Mouse (Mus musculus) midbrain, embryonic 12.5 days (tissue): ENCODE measurements around the gene Hccs. TPM values are rescaled to one million over a fixed set of nuclear protein-coding genes. Genes with fewer than 3 reads are reported as not detected.
"Not testable (repeated sequence)": the region's sequence is repeated elsewhere in the genome, so short reads cannot be mapped to it uniquely, and the experiment has no call there.

Source experiments
- ATAC-seq: fragments of 200-750 bp; cut with Nextera tagmentation; 2 replicates; pipeline ENCODE4 v1.8.0; 2017; ENCODE audit warnings: low read depth, moderate TSS enrichment, moderate library complexity; ENCODE audit not compliant: low FRiP score
- H3K27ac ChIP-seq: fragments of 300-500 bp; sonication (generic); replicated peaks from 2 replicates; pipeline ENCODE4 v1.5.1; 2016; ENCODE audit warnings: mild to moderate bottlenecking
- H3K27me3 ChIP-seq: fragments of 300-500 bp; sonication (generic); 2 replicates; pipeline ENCODE4 v1.6.1; 2016; ENCODE audit warnings: mild to moderate bottlenecking
- H3K36me3 ChIP-seq: fragments of 300-500 bp; sonication (generic); 2 replicates; pipeline ENCODE4 v1.6.1; 2016
- H3K4me1 ChIP-seq: fragments of 300-500 bp; sonication (generic); 2 replicates; pipeline ENCODE4 v1.6.1; 2016
- H3K4me2 ChIP-seq: fragments of 300-500 bp; sonication (generic); replicated peaks from 2 replicates; pipeline ENCODE4 v1.6.1; 2016; ENCODE audit warnings: mild to moderate bottlenecking, moderate library complexity
- H3K4me3 ChIP-seq: fragments of 300-500 bp; sonication (generic); 2 replicates; pipeline ENCODE4 v1.5.1; 2016; ENCODE audit warnings: mild to moderate bottlenecking
- H3K9ac ChIP-seq: fragments of 300-500 bp; sonication (generic); replicated peaks from 2 replicates; pipeline ENCODE4 v1.6.1; 2016; ENCODE audit warnings: mild to moderate bottlenecking, moderate library complexity
- H3K9me3 ChIP-seq: fragments of 300-500 bp; sonication (generic); 2 replicates; pipeline ENCODE4 v1.6.1; 2016; ENCODE audit warnings: mild to moderate bottlenecking
- WGBS: fragments of 180-500 bp; shearing (Covaris S2); methylation state at CpG from one replicate; pipeline ENCODE4 v1.1.7; 2016; 5-methylcytosine and 5-hydroxymethylcytosine counted together
- polyA plus RNA-seq: library from polyadenylated mRNA; unstranded; fragments of >200 nt; fragmentation: Nextera tagmentation; extraction: Ambion mirVana; gene quantifications from 2 replicates; pipeline ENCODE4 v1.2.1, GENCODE M21; 2016

The Hccs gene
- polyA plus RNA-seq = 51.4 and 53.3 TPM in 2 replicates

DNA sequence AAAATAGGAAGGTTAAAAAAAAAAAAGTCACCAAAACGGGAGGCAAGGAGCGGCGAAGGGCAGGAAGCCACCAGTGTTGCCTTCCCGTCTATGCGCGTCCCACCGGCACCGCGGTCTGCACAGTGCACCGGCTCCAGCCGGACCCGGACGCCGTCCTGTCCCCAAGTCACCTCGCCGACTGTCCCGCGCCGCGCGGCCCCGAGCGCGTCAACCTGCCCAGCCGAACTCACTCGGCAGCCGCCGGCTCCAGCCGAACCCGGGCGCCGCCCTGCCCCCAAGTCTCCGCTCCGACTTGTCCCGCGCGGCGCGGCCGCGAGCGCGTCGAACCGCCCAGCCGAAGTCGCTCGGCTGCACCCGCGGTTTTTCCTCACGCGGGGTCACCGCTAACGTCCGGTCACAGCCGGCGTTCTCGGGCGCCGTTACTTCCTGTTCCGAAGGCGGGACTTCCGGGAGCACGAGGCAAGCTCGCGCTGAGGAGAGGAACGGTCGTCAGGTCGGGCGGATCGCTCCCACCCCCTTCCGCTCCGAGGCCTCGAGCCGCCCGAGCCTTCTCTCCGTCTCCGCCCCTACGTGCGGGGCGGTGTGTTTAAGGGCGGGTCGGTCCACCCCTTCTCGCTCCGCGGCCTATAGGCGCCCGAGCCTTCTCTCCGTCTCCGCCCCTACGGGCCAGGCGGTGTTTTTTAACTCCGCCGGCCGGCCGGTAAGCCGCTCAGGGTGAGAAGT, at the start of gene Hccs:
Hccs (minus strand) TSS at position 428 of the 723 bp plus-strand sequence.
- H3K4me1 ChIP-seq = 0 out of 2 replicates have a peak, but pooled peaks cover 6% of the 10 kb centered on the region
- no peaks in the 10 kb centered on the region for H3K9me3 ChIP-seq
- no peaks in the 10 kb centered on the region for H3K36me3 ChIP-seq
- 33% methylated on average over 95 of the region's 97 CpGs for WGBS
- peak; percentile 100 for ATAC-seq
- H3K27ac ChIP-seq = peak within 1 kb of the TSS; percentile 86
- H3K4me2 ChIP-seq = peak within 1 kb of the TSS; percentile 52
- H3K27me3 ChIP-seq = peaks cover 4% of the 10 kb centered on the region
- H3K4me3 ChIP-seq = peak within 1 kb of the TSS; percentile 64
- H3K9ac ChIP-seq = peak within 1 kb of the TSS; percentile 61

DNA sequence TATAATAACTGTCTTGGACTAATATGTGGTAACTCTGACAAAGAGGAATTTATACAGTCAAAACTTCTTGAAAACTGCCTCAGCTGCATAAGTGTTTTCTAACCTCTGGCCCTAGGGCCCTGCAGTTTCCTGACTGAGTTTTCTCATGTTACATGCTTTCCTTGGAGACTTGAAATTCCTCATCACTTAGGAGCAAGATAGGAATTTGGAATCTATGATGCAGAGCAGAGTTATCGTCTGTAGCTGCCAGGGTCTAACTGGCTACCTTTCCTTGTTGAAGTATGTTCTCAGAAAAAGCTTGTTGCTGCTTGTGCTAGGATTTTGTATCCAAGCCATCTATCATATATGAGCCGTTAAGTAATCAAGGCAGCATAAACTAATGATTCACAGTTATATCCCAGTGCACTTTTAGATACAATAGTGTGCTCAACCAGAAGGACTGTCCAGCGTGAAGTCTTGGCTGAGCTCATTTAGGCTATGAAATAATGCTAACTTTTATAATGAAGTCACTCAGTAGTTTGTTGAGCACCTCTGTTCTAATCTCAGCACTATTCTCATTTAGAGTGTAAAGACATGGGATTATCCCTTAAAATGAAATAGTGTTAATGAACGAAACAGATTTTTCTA, 37.1 kb upstream of the Hccs start:
- no peaks in the 10 kb centered on the region; the same call in 1 of the 2 replicates for H3K27me3 ChIP-seq
- H3K36me3 ChIP-seq = no peaks in the 10 kb centered on the region
- H3K9ac ChIP-seq = no peak overlapping the region
- no peak overlapping the region for H3K27ac ChIP-seq
- 80% methylated on average over 4 of the region's 4 CpGs for WGBS
- no peak overlapping the region for H3K4me3 ChIP-seq
- H3K9me3 ChIP-seq = no peaks in the 10 kb centered on the region
- ATAC-seq = no peak
- no peak overlapping the region for H3K4me2 ChIP-seq
- H3K4me1 ChIP-seq = no peaks in the 10 kb centered on the region

DNA sequence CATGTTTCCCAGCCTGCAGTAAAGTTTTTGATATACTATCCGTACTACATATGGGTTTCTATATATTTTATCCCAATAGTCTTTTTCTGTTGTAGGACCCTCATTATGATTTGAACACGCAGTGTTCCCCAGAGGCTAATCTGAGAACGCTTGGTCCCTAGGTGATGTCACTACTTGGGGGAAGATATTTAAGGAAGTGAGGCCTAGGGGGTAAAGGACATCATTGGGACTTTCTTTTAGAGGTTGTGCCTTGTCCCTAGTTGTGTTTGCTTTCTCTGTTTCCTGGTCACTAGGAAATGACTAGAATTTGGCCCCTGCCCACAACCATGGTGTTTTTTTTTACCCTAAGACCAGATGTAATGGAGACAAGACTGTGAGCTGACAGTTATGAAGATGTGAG, 18.0 kb upstream of the Hccs start:
- H3K36me3 ChIP-seq = no peaks in the 10 kb centered on the region
- 85% methylated on average over 3 of the region's 3 CpGs for WGBS
- no peaks in the 10 kb centered on the region for H3K4me1 ChIP-seq
- peaks cover 3% of the 10 kb centered on the region; the same call in 1 of the 2 replicates for H3K27me3 ChIP-seq
- H3K9ac ChIP-seq = no peak overlapping the region
- no peak overlapping the region for H3K4me3 ChIP-seq
- no peak overlapping the region for H3K27ac ChIP-seq
- H3K9me3 ChIP-seq = no peaks in the 10 kb centered on the region
- H3K4me2 ChIP-seq = no peak overlapping the region
- no peak for ATAC-seq

- Histone ChIP-seq H3K4me2 (no peak overlapping the region), H3K36me3 (no peaks in the 10 kb centered on the region), H3K9me3 (no peaks in the 10 kb centered on the region), H3K4me3 (no peak overlapping the region), H3K4me1 (no peaks in the 10 kb centered on the region), H3K27me3 (peaks cover 8% of the 10 kb centered on the region; the same call in 1 of the 2 replicates), H3K9ac (no peak overlapping the region), H3K27ac (no peak overlapping the region)
- ATAC-seq = no peak
Measured at GRCm38 (mm10) chrX:169337559-169337958, 17.4 kb upstream of the Hccs start.

DNA sequence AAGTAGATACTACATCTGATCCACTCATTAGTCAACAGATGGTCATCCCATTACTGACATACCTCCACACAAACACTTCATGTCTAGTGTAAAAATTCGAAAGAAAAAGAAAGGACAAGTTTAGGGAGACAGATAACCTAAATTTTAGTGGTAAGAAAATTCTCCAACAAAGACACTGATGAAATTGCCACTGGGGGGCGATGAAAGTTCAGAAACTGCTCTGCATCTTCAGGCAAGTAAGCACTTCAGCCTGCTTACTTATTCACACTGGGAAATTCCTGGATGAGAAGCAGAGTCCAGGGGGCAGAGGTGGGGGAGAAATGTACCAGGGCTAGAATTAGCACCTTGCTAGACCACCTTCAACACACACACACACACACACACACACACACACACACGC, 12.1 kb upstream of the Hccs start:
- no peak for ATAC-seq
- H3K27ac ChIP-seq = no peak overlapping the region
- no peak overlapping the region for H3K9ac ChIP-seq
- H3K4me3 ChIP-seq = no peak overlapping the region
- no peaks in the 10 kb centered on the region for H3K36me3 ChIP-seq
- WGBS = 44% methylated on average over 3 of the region's 3 CpGs
- no peak overlapping the region for H3K4me2 ChIP-seq
- peaks cover 21% of the 10 kb centered on the region; the same call in 1 of the 2 replicates for H3K27me3 ChIP-seq
- no peaks in the 10 kb centered on the region for H3K4me1 ChIP-seq
- no peaks in the 10 kb centered on the region for H3K9me3 ChIP-seq

DNA sequence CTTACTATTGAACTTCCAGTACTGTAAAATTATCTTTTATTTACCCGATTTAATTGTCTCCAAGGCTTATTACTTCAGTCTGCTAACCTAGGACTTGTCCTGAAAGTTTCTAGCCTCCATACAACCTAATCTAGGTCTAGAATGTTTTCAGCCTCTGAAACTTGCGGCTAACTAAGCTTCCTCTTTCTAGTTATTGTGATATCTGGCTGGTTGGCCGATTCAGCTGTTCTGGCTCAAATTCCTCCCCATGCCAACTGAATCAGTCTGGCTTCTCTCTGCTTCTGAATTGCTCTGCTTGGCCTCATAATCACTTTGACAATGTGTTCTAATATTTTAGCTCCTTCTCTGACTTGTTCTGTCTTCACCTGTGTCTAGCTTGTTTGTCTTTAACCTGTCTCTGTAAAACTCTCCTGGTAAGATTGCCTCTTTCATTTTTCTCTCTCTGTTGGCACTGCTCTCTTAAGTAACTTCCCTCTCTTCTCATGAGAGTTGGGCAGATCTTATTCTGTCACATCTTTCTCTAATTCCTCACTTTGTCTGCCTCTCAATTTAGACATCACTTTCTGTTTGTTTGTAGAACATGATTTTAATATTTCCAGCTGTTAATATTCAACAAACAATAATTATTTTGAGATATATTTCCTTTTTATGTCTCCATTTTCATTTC, 5.9 kb upstream of the Hccs start:
- no peaks in the 10 kb centered on the region for H3K36me3 ChIP-seq
- H3K4me2 ChIP-seq = no peak overlapping the region
- H3K4me3 ChIP-seq = no peak overlapping the region
- 0 out of 2 replicates have a peak, but pooled peaks cover 6% of the 10 kb centered on the region for H3K27me3 ChIP-seq
- no peak overlapping the region for H3K9ac ChIP-seq
- ATAC-seq = no peak
- H3K27ac ChIP-seq = no peak overlapping the region
- H3K4me1 ChIP-seq = no peaks in the 10 kb centered on the region
- 80% methylated on average over 3 of the region's 3 CpGs for WGBS
- H3K9me3 ChIP-seq = no peaks in the 10 kb centered on the region

DNA sequence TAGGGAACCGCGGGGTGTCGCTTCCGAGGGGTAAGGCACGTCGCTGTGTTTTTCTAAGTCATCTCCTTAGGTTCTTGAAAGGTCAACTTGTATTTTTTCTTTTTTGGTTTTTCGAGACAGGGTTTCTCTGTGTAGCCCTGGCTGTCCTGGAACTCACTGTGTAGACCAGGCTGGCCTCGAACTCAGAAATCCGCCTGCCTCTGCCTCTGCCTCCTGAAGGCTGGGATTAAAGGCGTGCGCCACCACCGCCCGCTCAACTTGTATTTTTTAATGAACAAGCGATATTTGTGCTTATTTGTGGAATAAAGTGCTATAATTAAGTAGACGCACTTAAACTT, 465 bp upstream of the Hccs start:
- H3K36me3 ChIP-seq, H3K27me3 ChIP-seq, H3K4me1 ChIP-seq, ATAC-seq, H3K9me3 ChIP-seq: not testable (repeated sequence)
- Histone ChIP-seq H3K4me2 (peak overlapping the region; percentile 52), H3K9ac (peak overlapping the region; percentile 34; the same call in 1 of the 2 replicates), H3K27ac (peak overlapping the region; percentile 86; the same call in 1 of the 2 replicates), H3K4me3 (peak overlapping the region; percentile 64)
- 38% methylated on average over 15 of the region's 15 CpGs for WGBS

GRCm38 (mm10) chrX:169319066-169319760, 959 bp downstream of the Hccs start:
- H3K27me3 ChIP-seq = peaks cover 4% of the 10 kb centered on the region
- H3K9me3 ChIP-seq = no peaks in the 10 kb centered on the region
- H3K36me3 ChIP-seq = no peaks in the 10 kb centered on the region
- peak overlapping the region; percentile 61 for H3K9ac ChIP-seq
- WGBS = 65% methylated on average over 12 of the region's 12 CpGs
- no peak overlapping the region for H3K27ac ChIP-seq
- peak overlapping the region; percentile 64 for H3K4me3 ChIP-seq
- H3K4me1 ChIP-seq = 0 out of 2 replicates have a peak, but pooled peaks cover 6% of the 10 kb centered on the region
- no peak for ATAC-seq
- peak overlapping the region; percentile 52 for H3K4me2 ChIP-seq

GRCm38 (mm10) chrX:169308559-169308958, 11.6 kb downstream of the Hccs start:
- Histone ChIP-seq H3K9ac (no peak overlapping the region), H3K4me1 (no peaks in the 10 kb centered on the region), H3K4me2 (no peak overlapping the region), H3K27me3 (0 out of 2 replicates have a peak, but pooled peaks cover 13% of the 10 kb centered on the region), H3K9me3 (no peaks in the 10 kb centered on the region), H3K4me3 (no peak overlapping the region), H3K36me3 (no peaks in the 10 kb centered on the region), H3K27ac (no peak overlapping the region)
- 91% methylated on average over 3 of the region's 3 CpGs for WGBS
- no peak for ATAC-seq

DNA sequence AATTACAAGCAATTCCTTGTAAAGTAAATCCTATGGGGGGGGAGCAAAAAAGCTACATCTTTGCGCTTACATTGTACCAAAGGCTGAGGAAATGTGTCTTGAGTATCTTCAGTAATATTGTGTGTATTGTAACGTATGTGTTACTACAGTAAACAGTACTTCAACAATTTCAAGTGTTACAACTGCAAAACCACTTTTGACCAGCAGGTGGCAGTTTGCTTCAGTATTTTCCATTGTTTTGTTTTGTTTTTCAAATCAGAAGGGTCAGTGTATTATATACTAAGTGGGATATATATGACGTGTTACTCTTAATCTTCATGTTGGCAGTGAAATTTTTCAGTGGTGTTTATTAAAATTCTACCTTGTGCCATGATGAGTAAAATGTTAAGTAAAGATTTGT, 16.2 kb downstream of the Hccs start:
- Histone ChIP-seq H3K4me2 (no peak overlapping the region), H3K27ac (no peak overlapping the region), H3K27me3 (peaks cover 8% of the 10 kb centered on the region; the same call in 1 of the 2 replicates), H3K4me3 (no peak overlapping the region), H3K9ac (no peak overlapping the region), H3K4me1 (no peaks in the 10 kb centered on the region), H3K9me3 (no peaks in the 10 kb centered on the region), H3K36me3 (no peaks in the 10 kb centered on the region)
- 39% methylated on average over 3 of the region's 3 CpGs for WGBS
- ATAC-seq = no peak

GRCm38 (mm10) chrX:169302271-169303045, 17.7 kb downstream of the Hccs start:
- H3K36me3 ChIP-seq = no peaks in the 10 kb centered on the region
- no peak for ATAC-seq
- H3K9ac ChIP-seq = no peak overlapping the region
- H3K4me2 ChIP-seq = no peak overlapping the region
- no peaks in the 10 kb centered on the region for H3K9me3 ChIP-seq
- H3K27me3 ChIP-seq = peaks cover 7% of the 10 kb centered on the region; the same call in 1 of the 2 replicates
- no peaks in the 10 kb centered on the region for H3K4me1 ChIP-seq
- H3K4me3 ChIP-seq = no peak overlapping the region
- 71% methylated on average over 26 of the region's 26 CpGs for WGBS
- H3K27ac ChIP-seq = no peak overlapping the region
